Mouse (Mus musculus) myocyte (in vitro differentiated cells): Measurements from ENCODE around the gene Pdia2.

ENCODE experiments used
- CEBPB ChIP-seq: IDR thresholded peaks from 2 replicates; pipeline ENCODE4 v1.6.1; 2011; ENCODE audit warnings: mild to moderate bottlenecking, moderate library complexity; ENCODE audit not compliant: poor library complexity, insufficient read depth, severe bottlenecking
- E2F4 ChIP-seq: IDR thresholded peaks from one replicate; pipeline ENCODE4 v1.6.1; 2011; ENCODE audit warnings: mild to moderate bottlenecking, control low read depth, moderate library complexity; ENCODE audit not compliant: insufficient read depth
- MAX ChIP-seq: IDR thresholded peaks from one replicate; pipeline ENCODE4 v1.6.1; 2011; ENCODE audit warnings: low read depth, mild to moderate bottlenecking, control low read depth
- MYOD1 ChIP-seq, 3 experiments: IDR thresholded peaks; one replicate each; pipeline ENCODE4 v1.6.1; 2011; ENCODE audit warnings: control low read depth in 2 of 3, low read depth in 2 of 3, mild to moderate bottlenecking in 2 of 3, moderate library complexity in 1 of 3; ENCODE audit not compliant: insufficient read length in 2 of 3, control insufficient read depth in 1 of 3
- MYOG ChIP-seq, 3 experiments: IDR thresholded peaks; one replicate each; pipeline ENCODE4 v1.6.1; 2011; ENCODE audit warnings: control low read depth in 2 of 3, low read depth in 2 of 3, mild to moderate bottlenecking in 2 of 3; ENCODE audit not compliant: insufficient read length in 2 of 3, control insufficient read depth in 1 of 3, insufficient read depth in 1 of 3
- POLR2A ChIP-seq: IDR thresholded peaks from one replicate; pipeline ENCODE4 v1.6.1; 2011; ENCODE audit warnings: low read depth, mild to moderate bottlenecking, control low read depth, moderate library complexity; ENCODE audit not compliant: insufficient read length
- POLR2AphosphoS2 ChIP-seq: IDR thresholded peaks from one replicate; pipeline ENCODE4 v1.6.1; 2011; ENCODE audit warnings: low read depth, control low read depth; ENCODE audit not compliant: insufficient read length
- TCF12 ChIP-seq: IDR thresholded peaks from one replicate; pipeline ENCODE4 v1.6.1; 2011; ENCODE audit warnings: mild to moderate bottlenecking, control low read depth; ENCODE audit not compliant: poor library complexity, insufficient read depth, severe bottlenecking
- USF1 ChIP-seq: IDR thresholded peaks from one replicate; pipeline ENCODE4 v1.6.1; 2011; ENCODE audit warnings: low read depth, mild to moderate bottlenecking, control low read depth, moderate library complexity

- no peak for TF ChIP-seq E2F4
- no peak for TF ChIP-seq MAX
- no peak for TF ChIP-seq POLR2A
- TF ChIP-seq TCF12 = no peak
- TF ChIP-seq MYOG (IDR thresholded peaks at IDR 0.05; ENCODE audit: control insufficient read depth in 1 of 3, insufficient read depth in 1 of 3, insufficient read length in 2 of 3, low read depth in 2 of 3) = no peak
- no peak for TF ChIP-seq USF1
- TF ChIP-seq POLR2AphosphoS2 = no peak
- no peak for TF ChIP-seq MYOD1 (IDR thresholded peaks at IDR 0.05; ENCODE audit: control insufficient read depth in 1 of 3, insufficient read length in 2 of 3, low read depth in 2 of 3)
- TF ChIP-seq CEBPB = no peak
Observed at GRCm38 (mm10) chr17:26181179-26181578, 17.7 kb downstream of the Pdia2 start.
